Mouse (Mus musculus) right cerebral cortex, adult 18-20 months (tissue): ENCODE measurements at regions not wholly inside any gene's neighbourhood (a gene's known extent, or its start where the extent isn't known, plus 50 kb on each side); places are given as distances from the start of the nearest gene placed in this dataset.
"Not testable (repeated sequence)": the region's sequence is repeated elsewhere in the genome, so short reads cannot be mapped to it uniquely, and the experiment has no call there.

Source experiments
- DNase-seq: peaks from one replicate; pipeline ENCODE4 v3.0.0; 2022; ENCODE audit warnings: mixed read lengths

- DNase-seq, result no peak
Observed at GRCm38 (mm10) chr10:70866737-70867136, 211.0 kb upstream of the Phyhipl start.

GRCm38 (mm10) chr10:70864650-70865049, 208.9 kb upstream of the Phyhipl start:
- no peak for DNase-seq

GRCm38 (mm10) chr10:70862022-70862335, 206.2 kb upstream of the Phyhipl start:
- no peak for DNase-seq

- DNase-seq, result peak; percentile 44
Observed at GRCm38 (mm10) chr10:70861131-70862021, 205.6 kb upstream of the Phyhipl start.

GRCm38 (mm10) chr10:70857155-70857820, 201.5 kb upstream of the Phyhipl start:
- DNase-seq, result no peak

GRCm38 (mm10) chr10:70855948-70856347, 200.2 kb upstream of the Phyhipl start:
- DNase-seq, result peak; percentile 67

GRCm38 (mm10) chr10:70853614-70854013, 197.8 kb upstream of the Phyhipl start:
- DNase-seq, result peak; percentile 37

GRCm38 (mm10) chr10:70848141-70848540, 192.4 kb upstream of the Phyhipl start:
- no peak for DNase-seq

GRCm38 (mm10) chr10:70847341-70847882, 191.6 kb upstream of the Phyhipl start:
- no peak for DNase-seq

- no peak for DNase-seq
Observed at GRCm38 (mm10) chr10:70846281-70847168, 190.8 kb upstream of the Phyhipl start.

- no peak for DNase-seq
Observed at GRCm38 (mm10) chr10:70843848-70844247, 188.1 kb upstream of the Phyhipl start.

GRCm38 (mm10) chr10:70842176-70842838, 186.5 kb upstream of the Phyhipl start:
- DNase-seq, result no peak

- not testable (repeated sequence) for DNase-seq
Observed at GRCm38 (mm10) chr10:70841179-70841578, 185.4 kb upstream of the Phyhipl start.

- DNase-seq, result no peak
Observed at GRCm38 (mm10) chr10:70838147-70838546, 182.4 kb upstream of the Phyhipl start.

- DNase-seq, result no peak
Observed at GRCm38 (mm10) chr10:70837326-70837725, 181.6 kb upstream of the Phyhipl start.

GRCm38 (mm10) chr10:70832616-70833015, 176.9 kb upstream of the Phyhipl start:
- DNase-seq, result no peak

- DNase-seq, result no peak
Observed at GRCm38 (mm10) chr10:70828217-70828616, 172.5 kb upstream of the Phyhipl start.

GRCm38 (mm10) chr10:70827522-70827921, 171.8 kb upstream of the Phyhipl start:
- DNase-seq, result not testable (repeated sequence)

GRCm38 (mm10) chr10:70826706-70827105, 170.9 kb upstream of the Phyhipl start:
- no peak for DNase-seq

- no peak for DNase-seq
Observed at GRCm38 (mm10) chr10:70825451-70825850, 169.7 kb upstream of the Phyhipl start.

- no peak for DNase-seq
Observed at GRCm38 (mm10) chr10:70824461-70824860, 168.7 kb upstream of the Phyhipl start.

GRCm38 (mm10) chr10:70819951-70820350, 164.2 kb upstream of the Phyhipl start:
- no peak for DNase-seq
